Mouse (Mus musculus) kidney, adult 10 weeks (tissue): Measurements from ENCODE around the gene Tpx2. TPM values are rescaled to one million over a fixed set of nuclear protein-coding genes. Genes with fewer than 3 reads are reported as not detected.

Source experiments
- polyA plus RNA-seq: library from polyadenylated mRNA; stranded (reverse); fragments of 350-450 nt; fragmentation: Illumina TruSeq; extraction: RNeasy Lipid Tissue Mini Kit (QIAGEN cat#74804); gene quantifications from one replicate; pipeline ENCODE4 v1.2.3, GENCODE M21; 2014; ENCODE audit warnings: low read depth, low replicate concordance

The Tpx2 gene
- polyA plus RNA-seq: 1.5 TPM

GRCm38 (mm10) chr2:152847815-152848302 lies at the start of gene Tpx2:
Gene Tpx2, plus strand, starts transcription at chr2:152847964.

DNA sequence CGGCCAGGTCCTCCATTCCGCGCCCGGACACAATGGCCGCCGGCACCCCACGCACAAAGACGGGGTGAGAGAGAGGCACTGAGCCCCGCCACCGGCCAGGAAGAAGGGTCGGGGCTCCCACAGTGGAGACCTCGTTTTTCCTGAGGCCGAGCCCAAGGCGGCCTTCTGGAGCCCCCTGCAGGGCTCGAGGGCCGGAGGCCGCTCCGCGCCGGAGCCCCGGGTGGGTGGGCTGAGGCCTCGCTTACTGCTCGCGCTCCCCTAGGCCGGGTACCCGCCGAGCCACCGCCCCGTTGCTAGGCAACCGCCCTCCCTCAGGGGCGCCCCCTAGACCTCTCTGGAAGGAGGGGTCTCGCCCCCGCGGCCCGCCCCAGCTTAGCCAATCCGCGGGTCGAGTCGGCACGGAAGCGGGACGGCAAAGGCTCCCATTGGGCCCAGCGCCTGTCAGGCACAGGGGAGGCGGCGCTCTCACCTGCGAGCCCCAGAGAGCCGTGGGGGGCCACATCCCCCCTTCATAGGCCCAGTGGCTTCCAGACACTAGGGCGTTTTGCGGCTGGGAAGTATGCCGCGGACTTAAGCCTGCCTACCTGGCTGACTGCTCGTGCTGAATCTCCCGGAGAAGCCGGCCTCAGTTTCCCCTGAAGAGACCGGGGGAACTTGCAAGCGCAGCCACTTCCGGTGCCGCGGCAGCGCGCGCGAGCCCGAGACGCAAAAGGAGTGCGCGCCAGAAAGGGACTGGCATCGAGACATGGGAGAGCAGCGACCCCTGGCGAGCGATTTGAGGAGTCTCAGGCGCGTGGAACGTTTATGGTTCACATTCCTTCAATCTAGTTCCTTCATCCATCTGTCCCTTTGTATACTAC lies 16.5 kb upstream of the Tpx2 start, which contains the start of gene Bcl2l1:
TSS of gene Bcl2l1 (minus strand) at position 710 of the 860 bp plus-strand sequence.

DNA sequence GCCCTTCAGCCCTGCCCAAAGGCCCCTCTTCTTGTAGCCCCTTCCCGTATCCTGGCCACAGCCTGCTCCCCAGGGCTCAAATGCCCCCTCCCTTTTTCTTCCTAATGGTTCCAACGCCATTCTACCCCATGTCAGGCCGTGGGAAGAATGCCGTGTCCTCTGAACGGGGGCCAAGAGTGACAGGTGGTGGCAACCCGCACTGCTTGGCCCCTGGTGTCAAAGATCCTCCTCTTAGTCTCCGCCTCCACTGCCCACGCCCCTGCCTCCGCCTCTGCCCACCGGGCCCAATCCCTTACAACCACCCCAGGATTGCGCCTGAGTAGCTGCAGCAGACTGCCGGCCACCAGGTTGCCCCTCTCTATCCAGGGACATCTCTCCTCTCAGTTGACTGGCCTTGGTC lies 63.3 kb downstream of the Tpx2 start, which contains the start of gene Mylk2:
TSS of gene Mylk2 (plus strand) at position 322 of the 400 bp plus-strand sequence.

DNA sequence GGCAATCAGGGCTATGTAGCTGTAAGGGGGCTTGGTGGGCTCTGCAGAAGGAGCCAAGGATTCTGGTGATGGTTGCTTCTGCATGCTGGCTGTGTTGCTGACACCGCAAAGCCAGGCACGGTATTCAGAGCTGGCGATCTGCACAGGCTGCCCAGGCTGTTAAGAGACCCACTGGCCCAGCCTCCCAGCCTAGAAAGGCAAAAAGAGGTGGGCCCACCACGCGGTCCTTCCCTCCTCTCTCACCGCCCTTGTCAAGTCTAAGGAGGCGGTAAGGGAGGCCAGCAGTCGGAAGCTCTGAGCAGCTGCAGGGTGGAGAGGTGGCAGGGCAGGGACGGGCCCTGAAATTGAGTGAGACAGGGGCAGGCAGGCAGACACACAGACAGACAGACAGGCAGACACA lies 85.3 kb downstream of the Tpx2 start, which contains the start of gene Foxs1:
TSS of gene Foxs1 (minus strand) at position 161 of the 400 bp plus-strand sequence.

Other genes starting within 250 kb of the Tpx2 start
- gene Defb45, start 248.6 kb upstream of the Tpx2 start, polyA plus RNA-seq: not detected
- not detected for gene Defb36, start 243.6 kb upstream of the Tpx2 start, polyA plus RNA-seq
- gene Defb25, start 224.9 kb upstream of the Tpx2 start, polyA plus RNA-seq: not detected
- gene Rem1, start 221.0 kb upstream of the Tpx2 start, polyA plus RNA-seq: 1.3 TPM
- 32.4 TPM for gene H13, start 178.5 kb upstream of the Tpx2 start, polyA plus RNA-seq
- 24.4 TPM for gene Mcts2, start 160.9 kb upstream of the Tpx2 start, polyA plus RNA-seq
- gene Id1, start 111.7 kb upstream of the Tpx2 start, polyA plus RNA-seq: 27.5 TPM
- not detected for gene Cox4i2, start 93.8 kb upstream of the Tpx2 start, polyA plus RNA-seq
- gene Bcl2l1, start 16.2 kb upstream of the Tpx2 start, polyA plus RNA-seq: 36.9 TPM
- gene Mylk2, start 63.4 kb downstream of the Tpx2 start, polyA plus RNA-seq: not detected
- not detected for gene Foxs1, start 85.2 kb downstream of the Tpx2 start, polyA plus RNA-seq
- 7.7 TPM for gene Dusp15, start 103.7 kb downstream of the Tpx2 start, polyA plus RNA-seq
- gene Ttll9, start 114.5 kb downstream of the Tpx2 start, polyA plus RNA-seq: not detected
- gene Pdrg1, start 167.5 kb downstream of the Tpx2 start, polyA plus RNA-seq: 54.2 TPM
- not detected for gene Xkr7, start 183.9 kb downstream of the Tpx2 start, polyA plus RNA-seq
- gene Ccm2l, start 218.0 kb downstream of the Tpx2 start, polyA plus RNA-seq: 1.1 TPM